Mouse (Mus musculus) embryonic fibroblast, embryonic 13.5 days (primary cell): ENCODE data around the gene Exoc8.

Experiments used
- CTCF ChIP-seq: IDR thresholded peaks from 2 replicates; pipeline ENCODE4 v1.5.1; 2011; ENCODE audit warnings: mild to moderate bottlenecking, control low read depth, low read length, moderate library complexity, borderline replicate concordance; ENCODE audit not compliant: insufficient read depth
- POLR2A ChIP-seq: IDR thresholded peaks from 2 replicates; pipeline ENCODE4 v1.6.1; 2011; ENCODE audit warnings: low read depth, mild to moderate bottlenecking, control low read depth, low read length, moderate library complexity

DNA sequence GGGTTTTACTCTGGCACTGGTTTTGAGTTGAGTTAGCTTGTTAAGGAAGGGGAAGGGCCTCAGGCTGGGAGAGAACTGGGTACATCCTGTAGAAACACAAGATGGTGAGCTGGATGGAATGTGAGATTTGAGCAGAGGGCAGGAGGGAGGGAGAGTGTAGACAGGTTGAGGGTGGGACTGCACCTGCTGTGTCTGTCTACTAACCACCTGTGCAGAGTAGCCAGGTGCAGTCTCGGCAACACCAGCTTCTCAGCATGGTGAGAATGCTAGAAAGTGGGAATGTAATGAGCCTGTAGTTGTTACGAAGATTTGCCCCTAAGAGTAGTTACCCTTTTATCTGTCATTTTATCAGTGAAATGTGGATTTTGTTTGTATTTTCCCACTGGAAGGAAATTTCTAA, 8.0 kb upstream of the Exoc8 start:
- TF ChIP-seq CTCF (no peak), POLR2A (no peak)
